Mouse (Mus musculus): Measurements from ENCODE around the gene H2-Q4. TPM values are rescaled to one million over a fixed set of nuclear protein-coding genes. Genes with fewer than 3 reads are reported as not detected.
A peak's percentile ranks its signal among the peaks of the same experiment; 100 is the strongest.
"Not testable (repeated sequence)": the region's sequence is repeated elsewhere in the genome, so short reads cannot be mapped to it uniquely, and the experiment has no call there.

H2-Q4 gene
- polyA plus RNA-seq, 1 experiment from 2014 or later: 4.3 TPM

GRCm38 (mm10) chr17:35418772-35419171, 39.4 kb downstream of the H2-Q4 start:
- Histone ChIP-seq H3K4me3 (ENCODE audit: low read length) (no peak overlapping the region), H3K27ac (ENCODE audit: low read length) (no peak overlapping the region), H3K27me3 (ENCODE audit: insufficient read depth, low read length) (peaks cover 4% of the 10 kb centered on the region), H3K4me2 (replicated peaks; ENCODE audit: low read depth, low read length) (no peak overlapping the region), H3K9ac (replicated peaks; ENCODE audit: low read length) (no peak overlapping the region), H3K36me3 (ENCODE audit: insufficient read depth, low read length) (no peaks in the 10 kb centered on the region), H3K9me3 (ENCODE audit: low read length) (0 out of 2 replicates have a peak, but pooled peaks cover 4% of the 10 kb centered on the region), H3K4me1 (ENCODE audit: insufficient read depth, low read length) (no peaks in the 10 kb centered on the region)
- 60% methylated on average over 7 of the region's 7 CpGs for WGBS
- no peak for ATAC-seq (ENCODE audit: low FRiP score, low TSS enrichment)

GRCm38 (mm10) chr17:35419564-35419963, 40.1 kb downstream of the H2-Q4 start:
- not testable (repeated sequence) for H3K4me2 ChIP-seq (replicated peaks; ENCODE audit: low read depth, low read length); H3K9ac ChIP-seq (replicated peaks; ENCODE audit: low read length); H3K4me3 ChIP-seq (ENCODE audit: low read length); H3K4me1 ChIP-seq (ENCODE audit: insufficient read depth, low read length); ATAC-seq (ENCODE audit: low FRiP score, low TSS enrichment); H3K27ac ChIP-seq (ENCODE audit: low read length); H3K9me3 ChIP-seq (ENCODE audit: low read length); H3K27me3 ChIP-seq (ENCODE audit: insufficient read depth, low read length); H3K36me3 ChIP-seq (ENCODE audit: insufficient read depth, low read length)
- WGBS: 65% methylated on average over 4 of the region's 4 CpGs

GRCm38 (mm10) chr17:35420206-35420810, 40.9 kb downstream of the H2-Q4 start:
- not testable (repeated sequence) for H3K9ac ChIP-seq (replicated peaks; ENCODE audit: low read length); H3K27me3 ChIP-seq (ENCODE audit: insufficient read depth, low read length); H3K36me3 ChIP-seq (ENCODE audit: insufficient read depth, low read length); ATAC-seq (ENCODE audit: low FRiP score, low TSS enrichment); H3K4me2 ChIP-seq (replicated peaks; ENCODE audit: low read depth, low read length); H3K9me3 ChIP-seq (ENCODE audit: low read length); H3K4me1 ChIP-seq (ENCODE audit: insufficient read depth, low read length); H3K4me3 ChIP-seq (ENCODE audit: low read length); H3K27ac ChIP-seq (ENCODE audit: low read length)
- 18% methylated on average over 11 of the region's 11 CpGs for WGBS

GRCm38 (mm10) chr17:35421331-35421730, 41.9 kb downstream of the H2-Q4 start:
- not testable (repeated sequence) for H3K9ac ChIP-seq (replicated peaks; ENCODE audit: low read length); H3K4me1 ChIP-seq (ENCODE audit: insufficient read depth, low read length); H3K4me3 ChIP-seq (ENCODE audit: low read length); H3K9me3 ChIP-seq (ENCODE audit: low read length); ATAC-seq (ENCODE audit: low FRiP score, low TSS enrichment); H3K36me3 ChIP-seq (ENCODE audit: insufficient read depth, low read length); H3K27ac ChIP-seq (ENCODE audit: low read length); H3K4me2 ChIP-seq (replicated peaks; ENCODE audit: low read depth, low read length)
- 90% methylated on average over 4 of the region's 4 CpGs for WGBS
- peaks cover 15% of the 10 kb centered on the region for H3K27me3 ChIP-seq (ENCODE audit: insufficient read depth, low read length)

GRCm38 (mm10) chr17:35422360-35422759, 42.9 kb downstream of the H2-Q4 start:
- not testable (repeated sequence) for ATAC-seq (ENCODE audit: low FRiP score, low TSS enrichment); H3K27ac ChIP-seq (ENCODE audit: low read length); H3K4me3 ChIP-seq (ENCODE audit: low read length); H3K4me1 ChIP-seq (ENCODE audit: insufficient read depth, low read length); H3K4me2 ChIP-seq (replicated peaks; ENCODE audit: low read depth, low read length); H3K36me3 ChIP-seq (ENCODE audit: insufficient read depth, low read length); H3K9ac ChIP-seq (replicated peaks; ENCODE audit: low read length); H3K9me3 ChIP-seq (ENCODE audit: low read length)
- 90% methylated on average over 5 of the region's 5 CpGs for WGBS
- peaks cover 15% of the 10 kb centered on the region for H3K27me3 ChIP-seq (ENCODE audit: insufficient read depth, low read length)

- not testable (repeated sequence) for H3K27ac ChIP-seq (ENCODE audit: low read length); H3K4me3 ChIP-seq (ENCODE audit: low read length); H3K4me1 ChIP-seq (ENCODE audit: insufficient read depth, low read length); H3K9me3 ChIP-seq (ENCODE audit: low read length); ATAC-seq (ENCODE audit: low FRiP score, low TSS enrichment); H3K9ac ChIP-seq (replicated peaks; ENCODE audit: low read length); H3K36me3 ChIP-seq (ENCODE audit: insufficient read depth, low read length); H3K4me2 ChIP-seq (replicated peaks; ENCODE audit: low read depth, low read length)
- 61% methylated on average over 3 of the region's 3 CpGs for WGBS
- H3K27me3 ChIP-seq (ENCODE audit: insufficient read depth, low read length): peaks cover 15% of the 10 kb centered on the region
Measured at GRCm38 (mm10) chr17:35423131-35423810, 43.9 kb downstream of the H2-Q4 start.

- not testable (repeated sequence) for H3K9ac ChIP-seq (replicated peaks; ENCODE audit: low read length); H3K4me1 ChIP-seq (ENCODE audit: insufficient read depth, low read length); H3K4me3 ChIP-seq (ENCODE audit: low read length); H3K9me3 ChIP-seq (ENCODE audit: low read length); H3K36me3 ChIP-seq (ENCODE audit: insufficient read depth, low read length); ATAC-seq (ENCODE audit: low FRiP score, low TSS enrichment); H3K4me2 ChIP-seq (replicated peaks; ENCODE audit: low read depth, low read length); H3K27ac ChIP-seq (ENCODE audit: low read length)
- peaks cover 15% of the 10 kb centered on the region for H3K27me3 ChIP-seq (ENCODE audit: insufficient read depth, low read length)
- WGBS: 88% methylated on average over 3 of the region's 3 CpGs
Measured at GRCm38 (mm10) chr17:35424106-35424505, 44.7 kb downstream of the H2-Q4 start.

GRCm38 (mm10) chr17:35424624-35425416, 45.4 kb downstream of the H2-Q4 start, which contains the start of gene H2-Q6:
TSS of gene H2-Q6 (plus strand) at chr17:35424850.
- WGBS: under 1% methylated on average over 51 of the region's 66 CpGs
- H3K9ac ChIP-seq (replicated peaks; ENCODE audit: low read length): peak within 1 kb of the TSS; percentile 49
- not testable (repeated sequence) for H3K27ac ChIP-seq (ENCODE audit: low read length); H3K9me3 ChIP-seq (ENCODE audit: low read length); H3K4me1 ChIP-seq (ENCODE audit: insufficient read depth, low read length); H3K36me3 ChIP-seq (ENCODE audit: insufficient read depth, low read length)
- peak; percentile 84 for ATAC-seq (ENCODE audit: low FRiP score, low TSS enrichment)
- peaks cover 15% of the 10 kb centered on the region for H3K27me3 ChIP-seq (ENCODE audit: insufficient read depth, low read length)
- H3K4me2 ChIP-seq (replicated peaks; ENCODE audit: low read depth, low read length): peak within 1 kb of the TSS; percentile 68
- peak within 1 kb of the TSS; percentile 43 for H3K4me3 ChIP-seq (ENCODE audit: low read length)

GRCm38 (mm10) chr17:35425474-35425873, 46.1 kb downstream of the H2-Q4 start:
- WGBS: 19% methylated on average over 27 of the region's 28 CpGs
- not testable (repeated sequence) for H3K4me1 ChIP-seq (ENCODE audit: insufficient read depth, low read length); H3K9ac ChIP-seq (replicated peaks; ENCODE audit: low read length); H3K9me3 ChIP-seq (ENCODE audit: low read length); H3K36me3 ChIP-seq (ENCODE audit: insufficient read depth, low read length); H3K27ac ChIP-seq (ENCODE audit: low read length)
- peak; percentile 43 for ATAC-seq (ENCODE audit: low FRiP score, low TSS enrichment)
- H3K4me3 ChIP-seq (ENCODE audit: low read length): peak overlapping the region; percentile 43
- peak overlapping the region; percentile 68 for H3K4me2 ChIP-seq (replicated peaks; ENCODE audit: low read depth, low read length)
- peaks cover 15% of the 10 kb centered on the region for H3K27me3 ChIP-seq (ENCODE audit: insufficient read depth, low read length)

- H3K4me3 ChIP-seq (ENCODE audit: low read length): not testable (repeated sequence)
- 84% methylated on average over 6 of the region's 6 CpGs for WGBS
Measured at GRCm38 (mm10) chr17:35428883-35429282, 49.5 kb downstream of the H2-Q4 start.

More at GRCm38 (mm10) chr17:35428883-35429282, 49.5 kb downstream of the H2-Q4 start:
- not testable (repeated sequence) for H3K9me3 ChIP-seq (ENCODE audit: low read length); ATAC-seq (ENCODE audit: low FRiP score, low TSS enrichment); H3K9ac ChIP-seq (replicated peaks; ENCODE audit: low read length); H3K27ac ChIP-seq (ENCODE audit: low read length); H3K4me2 ChIP-seq (replicated peaks; ENCODE audit: low read depth, low read length); H3K36me3 ChIP-seq (ENCODE audit: insufficient read depth, low read length); H3K4me1 ChIP-seq (ENCODE audit: insufficient read depth, low read length)
- H3K27me3 ChIP-seq (ENCODE audit: insufficient read depth, low read length): peaks cover 11% of the 10 kb centered on the region

All from kidney, embryonic 16.5 days (tissue).